Mouse (Mus musculus): ENCODE results near the gene Mpzl3. TPM values are rescaled to one million over a fixed set of nuclear protein-coding genes. Genes with fewer than 3 reads are reported as not detected.

The Mpzl3 gene
- polyA plus RNA-seq, 1 experiment from 2014 or later, result 2.3 TPM

DNA sequence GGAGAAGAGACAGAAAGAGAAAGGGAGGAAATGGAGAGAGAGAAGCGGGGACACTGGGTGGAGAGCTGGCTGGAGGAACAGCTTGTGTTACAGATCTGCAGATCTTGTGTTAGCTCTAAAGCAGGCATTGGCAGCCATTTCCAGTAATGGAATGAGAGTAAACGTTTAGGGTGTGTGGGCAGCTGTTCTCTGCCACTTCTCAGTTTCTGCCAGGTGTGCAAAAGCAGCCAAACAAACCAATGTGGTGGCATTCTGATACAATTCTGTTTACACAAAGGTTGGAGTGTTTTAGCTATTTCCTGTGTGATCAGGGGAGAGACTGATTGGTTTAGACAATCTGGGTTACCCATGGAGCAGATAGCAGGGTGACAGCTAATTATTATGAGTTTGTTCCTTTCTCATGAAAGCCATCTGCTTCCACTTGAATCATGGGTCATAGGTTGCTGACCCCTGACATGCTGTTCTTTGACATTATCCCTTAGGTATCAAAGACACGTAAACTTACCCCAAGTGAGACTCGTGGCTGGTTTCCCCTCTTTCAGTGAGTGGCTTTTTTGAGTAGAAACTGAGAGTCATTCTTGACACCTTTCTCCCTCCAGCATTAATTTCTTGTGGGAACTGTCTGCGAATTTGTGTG, 3.4 kb downstream of the Mpzl3 start:
- WGBS, result 46% methylated on average over 5 of the region's 5 CpGs
- Histone ChIP-seq H3K9ac (ENCODE audit: low read length) (no peak overlapping the region), H3K27ac (ENCODE audit: low read depth, low read length) (no peak overlapping the region), H3K36me3 (ENCODE audit: control insufficient read depth, insufficient read depth, low read length) (no peaks in the 10 kb centered on the region), H3K4me2 (no peak overlapping the region), H3K9me3 (ENCODE audit: control insufficient read depth, low read length) (no peaks in the 10 kb centered on the region), H3K27me3 (ENCODE audit: control insufficient read depth, insufficient read depth, low read length) (0 out of 2 replicates have a peak, but pooled peaks cover 2% of the 10 kb centered on the region), H3K4me1 (ENCODE audit: control insufficient read depth, insufficient read depth, low read length) (no peaks in the 10 kb centered on the region), H3K4me3 (ENCODE audit: low read depth, low read length) (no peak overlapping the region)
- no peak for ATAC-seq (ENCODE audit: low FRiP score)
- no peak for DNase-seq (ENCODE audit: low spot score, missing footprints)

DNA sequence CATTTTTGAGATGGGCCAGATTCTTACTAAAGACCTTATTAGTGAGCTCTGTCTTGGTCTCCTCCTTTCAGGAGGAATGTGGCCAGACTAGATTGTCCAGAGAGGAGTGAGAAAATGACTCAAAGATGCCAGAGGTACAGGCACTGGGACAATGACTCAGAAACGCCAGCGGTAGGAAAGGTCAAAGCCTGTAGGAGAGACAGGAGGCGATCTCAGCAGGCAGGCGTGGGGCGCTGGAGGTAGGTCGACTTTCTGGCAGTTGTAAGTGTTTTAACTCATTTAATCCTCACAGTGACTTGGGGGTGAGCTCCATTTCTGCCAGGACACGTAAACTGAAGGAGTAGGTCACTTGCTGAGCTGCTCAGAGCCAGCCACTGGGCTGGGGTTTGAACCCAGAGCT, 5.2 kb downstream of the Mpzl3 start:
- H3K27me3 ChIP-seq (ENCODE audit: control insufficient read depth, insufficient read depth, low read length), result 0 out of 2 replicates have a peak, but pooled peaks cover 2% of the 10 kb centered on the region

DNA sequence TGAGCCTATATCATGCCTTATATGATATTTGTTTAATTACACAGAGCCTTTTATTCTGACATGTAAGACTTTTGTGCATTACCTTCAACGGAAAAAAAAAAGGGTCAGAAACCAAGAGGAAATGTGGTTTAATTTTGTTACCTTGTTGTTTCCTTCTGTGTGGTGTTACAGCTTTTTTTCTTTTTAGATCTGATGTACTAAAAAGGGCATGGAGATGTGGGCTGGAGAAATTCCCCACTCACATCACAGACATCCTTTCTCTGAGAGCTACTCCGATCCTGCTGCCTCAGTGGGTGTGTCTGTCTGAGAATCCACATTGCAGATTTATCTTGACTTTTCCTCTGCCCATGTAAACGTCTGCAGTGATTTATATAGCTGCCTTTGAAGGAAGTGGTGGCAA, 7.7 kb downstream of the Mpzl3 start:
- Histone ChIP-seq H3K36me3 (ENCODE audit: control insufficient read depth, insufficient read depth, low read length) (no peaks in the 10 kb centered on the region), H3K4me3 (ENCODE audit: low read depth, low read length) (no peak overlapping the region), H3K4me1 (ENCODE audit: control insufficient read depth, insufficient read depth, low read length) (no peaks in the 10 kb centered on the region), H3K27me3 (ENCODE audit: control insufficient read depth, insufficient read depth, low read length) (no peaks in the 10 kb centered on the region), H3K9ac (ENCODE audit: low read length) (no peak overlapping the region), H3K4me2 (no peak overlapping the region), H3K27ac (ENCODE audit: low read depth, low read length) (no peak overlapping the region), H3K9me3 (ENCODE audit: control insufficient read depth, low read length) (no peaks in the 10 kb centered on the region)
- ATAC-seq (ENCODE audit: low FRiP score) (no peak), DNase-seq (ENCODE audit: low spot score, missing footprints) (no peak)
- 80% methylated on average over 3 of the region's 3 CpGs for WGBS

More for the DNA sequence above, 5.2 kb downstream of the Mpzl3 start:
- no peak overlapping the region for H3K9ac ChIP-seq (ENCODE audit: low read length)
- H3K9me3 ChIP-seq (ENCODE audit: control insufficient read depth, low read length), result no peaks in the 10 kb centered on the region
- no peak overlapping the region for H3K4me2 ChIP-seq
- H3K36me3 ChIP-seq (ENCODE audit: control insufficient read depth, insufficient read depth, low read length), result no peaks in the 10 kb centered on the region
- no peak overlapping the region for H3K27ac ChIP-seq (ENCODE audit: low read depth, low read length)
- H3K4me3 ChIP-seq (ENCODE audit: low read depth, low read length), result no peak overlapping the region
- no peaks in the 10 kb centered on the region for H3K4me1 ChIP-seq (ENCODE audit: control insufficient read depth, insufficient read depth, low read length)
- ATAC-seq (ENCODE audit: low FRiP score) (no peak), DNase-seq (ENCODE audit: low spot score, missing footprints) (no peak)
- 43% methylated on average over 7 of the region's 7 CpGs for WGBS

DNA sequence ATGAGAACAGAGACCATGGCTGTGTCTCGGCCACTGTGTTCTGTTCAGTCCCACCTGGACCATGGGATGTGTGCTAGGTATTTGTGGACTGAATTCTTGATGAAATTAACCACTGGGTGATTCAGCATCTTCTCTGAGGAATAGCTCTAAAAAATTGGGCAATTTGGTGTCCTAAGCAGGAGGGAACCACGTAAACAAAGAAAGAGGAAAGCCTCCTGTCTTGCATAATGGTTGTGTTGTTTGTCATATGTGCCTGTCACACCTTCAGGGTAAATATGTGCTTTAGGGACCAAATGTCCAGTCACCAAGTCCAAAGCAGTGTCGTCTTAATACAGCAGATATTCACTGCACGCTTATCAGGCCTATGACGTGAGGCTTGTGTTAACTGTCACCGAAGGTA, 9.4 kb downstream of the Mpzl3 start:
- no peak overlapping the region for H3K4me3 ChIP-seq (ENCODE audit: low read depth, low read length)
- DNase-seq (ENCODE audit: low spot score, missing footprints) (no peak), ATAC-seq (ENCODE audit: low FRiP score) (no peak)
- no peak overlapping the region for H3K4me2 ChIP-seq
- H3K9me3 ChIP-seq (ENCODE audit: control insufficient read depth, low read length), result no peaks in the 10 kb centered on the region
- WGBS, result 87% methylated on average over 6 of the region's 6 CpGs
- H3K27ac ChIP-seq (ENCODE audit: low read depth, low read length), result no peak overlapping the region
- no peaks in the 10 kb centered on the region for H3K36me3 ChIP-seq (ENCODE audit: control insufficient read depth, insufficient read depth, low read length)
- no peak overlapping the region for H3K9ac ChIP-seq (ENCODE audit: low read length)
- H3K4me1 ChIP-seq (ENCODE audit: control insufficient read depth, insufficient read depth, low read length), result no peaks in the 10 kb centered on the region
- H3K27me3 ChIP-seq (ENCODE audit: control insufficient read depth, insufficient read depth, low read length), result no peaks in the 10 kb centered on the region

DNA sequence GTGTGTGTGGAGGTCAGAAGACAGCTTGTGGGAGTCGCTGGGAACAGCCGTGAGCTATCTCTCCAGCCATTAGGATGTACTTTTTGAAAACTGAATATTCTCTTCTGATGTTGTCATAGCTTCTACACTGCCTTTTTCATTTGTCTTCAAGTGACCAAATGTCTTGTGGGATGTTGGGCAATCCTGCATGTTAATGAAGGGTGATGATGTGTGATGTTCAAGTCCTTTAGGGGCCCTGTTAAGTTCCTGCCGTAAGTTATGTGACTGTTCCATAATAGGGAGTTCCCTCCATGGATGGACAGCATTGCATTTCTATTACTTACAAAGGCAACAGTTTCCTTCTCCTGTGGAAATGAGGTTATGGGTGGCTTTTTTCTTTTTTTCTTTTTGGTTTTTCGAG, 11.7 kb downstream of the Mpzl3 start:
- H3K36me3 ChIP-seq (ENCODE audit: control insufficient read depth, insufficient read depth, low read length), result no peaks in the 10 kb centered on the region
- no peaks in the 10 kb centered on the region for H3K9me3 ChIP-seq (ENCODE audit: control insufficient read depth, low read length)
- no peaks in the 10 kb centered on the region for H3K4me1 ChIP-seq (ENCODE audit: control insufficient read depth, insufficient read depth, low read length)
- H3K4me3 ChIP-seq (ENCODE audit: low read depth, low read length), result no peak overlapping the region
- ATAC-seq (ENCODE audit: low FRiP score) (no peak), DNase-seq (ENCODE audit: low spot score, missing footprints) (no peak)
- WGBS, result 93% methylated on average over 4 of the region's 4 CpGs
- no peak overlapping the region for H3K4me2 ChIP-seq
- no peak overlapping the region for H3K9ac ChIP-seq (ENCODE audit: low read length)
- no peak overlapping the region for H3K27ac ChIP-seq (ENCODE audit: low read depth, low read length)
- no peaks in the 10 kb centered on the region for H3K27me3 ChIP-seq (ENCODE audit: control insufficient read depth, insufficient read depth, low read length)

DNA sequence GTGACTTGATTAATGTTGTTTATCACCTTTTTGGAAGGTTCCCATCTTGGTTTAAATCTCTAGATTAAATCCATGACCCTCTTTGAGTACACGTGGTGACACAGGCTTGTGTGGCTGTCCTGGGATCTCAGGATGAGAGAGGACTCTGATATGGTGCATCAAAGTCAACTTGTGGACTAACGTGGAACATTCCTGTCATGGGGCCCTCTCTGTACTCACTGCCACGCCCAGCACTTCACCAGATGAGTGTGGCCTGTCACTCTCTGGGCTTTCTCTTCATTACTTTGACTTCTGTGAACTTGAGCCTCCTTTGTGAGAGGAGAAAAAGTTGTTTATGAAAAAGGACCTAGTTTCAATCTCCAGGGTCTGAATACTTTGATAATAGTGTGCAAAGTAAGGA, 16.8 kb downstream of the Mpzl3 start:
- DNase-seq (ENCODE audit: low spot score, missing footprints), result no peak
- Histone ChIP-seq H3K4me3 (ENCODE audit: low read depth, low read length) (no peak overlapping the region), H3K9me3 (ENCODE audit: control insufficient read depth, low read length) (no peaks in the 10 kb centered on the region), H3K27me3 (ENCODE audit: control insufficient read depth, insufficient read depth, low read length) (no peaks in the 10 kb centered on the region), H3K27ac (ENCODE audit: low read depth, low read length) (no peak overlapping the region), H3K4me2 (no peak overlapping the region), H3K4me1 (ENCODE audit: control insufficient read depth, insufficient read depth, low read length) (no peaks in the 10 kb centered on the region), H3K9ac (ENCODE audit: low read length) (no peak overlapping the region), H3K36me3 (ENCODE audit: control insufficient read depth, insufficient read depth, low read length) (no peaks in the 10 kb centered on the region)
- no peak for ATAC-seq (ENCODE audit: low FRiP score)
- WGBS, result 61% methylated on average over 3 of the region's 3 CpGs

DNA sequence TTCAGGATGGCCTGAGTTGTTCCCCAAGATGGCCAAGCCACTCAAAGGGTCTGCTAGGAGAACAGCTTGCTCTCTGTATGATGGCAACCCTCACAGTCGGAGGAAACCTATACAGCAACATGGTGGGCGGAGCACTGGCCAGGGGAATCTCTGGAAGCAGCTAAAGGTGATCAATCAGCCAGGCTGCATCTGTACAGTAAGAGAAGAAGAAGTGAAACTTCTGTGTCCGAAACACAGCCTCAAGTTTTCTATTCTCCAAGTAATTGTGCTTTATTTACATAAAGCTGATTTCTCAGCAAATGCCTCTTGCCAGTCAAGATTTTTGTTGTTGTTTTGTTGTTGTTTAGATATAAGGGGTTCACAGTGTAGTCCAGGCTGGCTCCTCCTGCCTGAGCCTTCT, 22.9 kb downstream of the Mpzl3 start:
- no peak overlapping the region for H3K4me2 ChIP-seq
- no peaks in the 10 kb centered on the region for H3K9me3 ChIP-seq (ENCODE audit: control insufficient read depth, low read length)
- no peak overlapping the region for H3K4me3 ChIP-seq (ENCODE audit: low read depth, low read length)
- H3K4me1 ChIP-seq (ENCODE audit: control insufficient read depth, insufficient read depth, low read length), result no peaks in the 10 kb centered on the region
- no peaks in the 10 kb centered on the region for H3K36me3 ChIP-seq (ENCODE audit: control insufficient read depth, insufficient read depth, low read length)
- H3K27ac ChIP-seq (ENCODE audit: low read depth, low read length), result no peak overlapping the region
- WGBS, result 71% methylated on average over 3 of the region's 3 CpGs
- ATAC-seq (ENCODE audit: low FRiP score), result no peak
- DNase-seq (ENCODE audit: low spot score, missing footprints), result no peak
- no peak overlapping the region for H3K9ac ChIP-seq (ENCODE audit: low read length)
- no peaks in the 10 kb centered on the region for H3K27me3 ChIP-seq (ENCODE audit: control insufficient read depth, insufficient read depth, low read length)

DNA sequence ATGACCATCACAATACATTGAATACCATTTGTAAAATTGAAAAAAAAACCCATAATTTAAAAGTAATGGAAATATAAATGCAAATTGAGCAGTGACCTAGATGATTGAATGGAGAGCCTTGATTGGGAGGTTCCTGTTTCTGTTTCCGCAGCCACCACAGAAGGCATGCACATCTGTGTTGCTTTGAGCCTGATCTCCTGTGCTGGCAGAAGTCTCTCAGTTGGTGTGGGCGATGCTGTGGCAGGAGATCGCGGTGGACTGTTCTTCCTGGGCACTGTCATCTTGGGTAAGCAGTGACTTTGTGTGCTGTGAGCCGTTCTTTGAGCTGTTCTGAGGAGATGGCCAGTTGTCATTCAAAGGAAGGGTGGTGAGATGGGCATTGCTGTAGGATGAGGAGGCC, 24.0 kb downstream of the Mpzl3 start, which contains the start of gene Jaml:
TSS of gene Jaml (plus strand) at position 173 of the 400 bp plus-strand sequence.
- Histone ChIP-seq H3K9me3 (ENCODE audit: control insufficient read depth, low read length) (no peaks in the 10 kb centered on the region), H3K9ac (ENCODE audit: low read length) (no peak within 1 kb of the TSS), H3K36me3 (ENCODE audit: control insufficient read depth, insufficient read depth, low read length) (no peaks in the 10 kb centered on the region), H3K4me1 (ENCODE audit: control insufficient read depth, insufficient read depth, low read length) (no peaks in the 10 kb centered on the region), H3K27ac (ENCODE audit: low read depth, low read length) (no peak within 1 kb of the TSS), H3K4me3 (ENCODE audit: low read depth, low read length) (no peak within 1 kb of the TSS), H3K27me3 (ENCODE audit: control insufficient read depth, insufficient read depth, low read length) (no peaks in the 10 kb centered on the region), H3K4me2 (no peak within 1 kb of the TSS)
- WGBS, result 79% methylated on average over 5 of the region's 5 CpGs
- no peak for ATAC-seq (ENCODE audit: low FRiP score)
- no peak for DNase-seq (ENCODE audit: low spot score, missing footprints)

DNA sequence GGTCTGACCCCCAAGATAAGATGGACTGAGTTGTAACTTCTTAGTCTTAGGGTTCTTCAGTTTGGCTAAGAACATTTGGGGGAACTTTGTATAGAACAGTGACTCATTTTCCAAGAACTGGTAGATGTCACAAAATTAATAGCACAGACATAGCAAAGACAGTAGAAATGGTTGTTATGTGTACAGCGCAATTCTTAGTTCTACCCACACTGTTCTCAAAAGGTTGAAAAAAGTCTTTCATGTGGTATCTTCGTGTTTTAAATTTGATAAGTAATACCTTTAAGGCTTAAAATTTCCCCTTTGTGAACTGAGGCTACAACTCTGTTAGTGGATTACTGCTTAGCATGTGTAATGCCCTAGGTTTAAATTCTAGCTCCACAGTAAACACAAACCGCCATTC, 28.1 kb downstream of the Mpzl3 start:
- Histone ChIP-seq H3K4me2 (no peak overlapping the region), H3K4me1 (ENCODE audit: control insufficient read depth, insufficient read depth, low read length) (no peaks in the 10 kb centered on the region), H3K4me3 (ENCODE audit: low read depth, low read length) (no peak overlapping the region), H3K27ac (ENCODE audit: low read depth, low read length) (no peak overlapping the region), H3K36me3 (ENCODE audit: control insufficient read depth, insufficient read depth, low read length) (no peaks in the 10 kb centered on the region), H3K9me3 (ENCODE audit: control insufficient read depth, low read length) (no peaks in the 10 kb centered on the region), H3K27me3 (ENCODE audit: control insufficient read depth, insufficient read depth, low read length) (no peaks in the 10 kb centered on the region), H3K9ac (ENCODE audit: low read length) (no peak overlapping the region)
- 81% methylated on average over 3 of the region's 3 CpGs for WGBS
- no peak for DNase-seq (ENCODE audit: low spot score, missing footprints)
- ATAC-seq (ENCODE audit: low FRiP score), result no peak

All from midbrain, embryonic 11.5 days (tissue).